Mouse (Mus musculus): Measurements from ENCODE around the gene Ackr2.

Ackr2 gene

GRCm38 (mm10) chr9:121916102-121916501 is 17.9 kb downstream of the Ackr2 start, which contains the start of gene Cyp8b1:
Cyp8b1 (minus strand) TSS chr9:121916305.
- in situ Hi-C loops (cut with MboI, MseI): no loop called here

DNA sequence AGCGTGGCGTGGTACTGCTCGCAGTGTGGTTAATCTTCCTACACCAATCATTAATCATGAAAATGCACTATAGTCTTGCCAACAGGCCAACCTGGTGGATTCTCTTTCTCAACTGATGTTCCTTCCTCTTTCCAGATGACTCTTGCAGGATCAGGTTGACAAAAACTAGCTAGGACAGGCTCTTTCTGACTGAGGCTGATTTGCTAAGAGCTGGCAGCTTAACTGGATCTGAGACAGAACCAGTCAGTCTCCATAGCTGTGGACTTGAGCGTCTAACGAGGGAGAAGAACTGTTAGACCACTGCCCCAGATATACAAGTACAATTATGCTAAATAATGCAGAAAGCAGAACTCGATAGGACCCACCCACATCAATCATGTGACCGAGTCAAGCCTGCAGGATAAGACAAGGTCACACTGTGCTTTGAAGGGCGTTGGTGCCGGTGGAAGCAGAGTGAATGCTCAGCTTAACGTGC is 20.9 kb downstream of the Ackr2 start:
- in situ Hi-C loops (cut with MboI, MseI): no loop called here

DNA sequence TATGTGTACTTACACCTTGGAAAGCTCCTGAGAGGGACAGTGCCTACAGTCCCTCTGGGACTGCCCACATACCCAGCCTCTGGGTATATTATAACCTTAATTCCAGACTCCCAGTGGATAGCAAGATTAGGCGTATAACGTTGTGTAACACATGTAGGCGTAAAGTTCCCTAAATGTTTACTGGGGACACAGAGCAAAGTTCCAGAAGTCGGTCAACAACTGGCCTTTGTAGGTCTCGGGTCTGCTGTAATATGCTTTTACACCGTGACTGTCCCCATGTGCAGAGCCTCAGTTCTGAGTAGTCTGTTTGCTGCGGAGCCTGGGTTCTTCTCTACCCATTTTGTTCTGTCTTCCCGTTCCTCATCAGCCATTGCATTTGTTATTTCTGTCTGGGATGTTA is 25.3 kb downstream of the Ackr2 start:
- in situ Hi-C loops (cut with MboI, MseI): no loop called here

GRCm38 (mm10) chr9:121923906-121924305 is 25.8 kb downstream of the Ackr2 start:
- in situ Hi-C loops (cut with MboI, MseI): no loop called here

GRCm38 (mm10) chr9:121924901-121925560 is 26.9 kb downstream of the Ackr2 start:
- in situ Hi-C loops (cut with MboI, MseI): loop anchor here (5.0 kb wide), 1 partner anchor 53 kb away; no protein-coding TSS in a partner anchor

DNA sequence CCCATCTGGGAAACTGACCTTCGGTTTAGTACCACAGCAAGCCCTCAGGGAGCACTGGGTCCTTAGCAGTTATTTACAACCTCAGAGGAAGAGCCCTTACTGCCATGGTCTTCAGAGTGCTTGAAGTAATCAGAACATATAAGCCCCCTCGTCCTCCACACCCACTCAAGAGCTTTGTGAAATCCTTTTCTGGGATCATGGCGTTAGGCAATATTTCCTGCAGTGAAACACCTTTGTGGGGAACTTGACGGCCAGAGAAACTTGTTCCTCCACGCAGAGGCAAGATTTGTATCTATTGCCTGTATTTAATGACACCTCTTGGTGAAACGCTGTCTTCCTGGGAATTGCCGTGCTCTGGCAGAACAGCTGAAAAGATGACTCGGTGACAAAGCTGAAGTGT is 27.8 kb downstream of the Ackr2 start:
- in situ Hi-C loops (cut with MboI, MseI): loop anchor here (5.0 kb wide), 1 partner anchor 54 kb away; no protein-coding TSS in a partner anchor

DNA sequence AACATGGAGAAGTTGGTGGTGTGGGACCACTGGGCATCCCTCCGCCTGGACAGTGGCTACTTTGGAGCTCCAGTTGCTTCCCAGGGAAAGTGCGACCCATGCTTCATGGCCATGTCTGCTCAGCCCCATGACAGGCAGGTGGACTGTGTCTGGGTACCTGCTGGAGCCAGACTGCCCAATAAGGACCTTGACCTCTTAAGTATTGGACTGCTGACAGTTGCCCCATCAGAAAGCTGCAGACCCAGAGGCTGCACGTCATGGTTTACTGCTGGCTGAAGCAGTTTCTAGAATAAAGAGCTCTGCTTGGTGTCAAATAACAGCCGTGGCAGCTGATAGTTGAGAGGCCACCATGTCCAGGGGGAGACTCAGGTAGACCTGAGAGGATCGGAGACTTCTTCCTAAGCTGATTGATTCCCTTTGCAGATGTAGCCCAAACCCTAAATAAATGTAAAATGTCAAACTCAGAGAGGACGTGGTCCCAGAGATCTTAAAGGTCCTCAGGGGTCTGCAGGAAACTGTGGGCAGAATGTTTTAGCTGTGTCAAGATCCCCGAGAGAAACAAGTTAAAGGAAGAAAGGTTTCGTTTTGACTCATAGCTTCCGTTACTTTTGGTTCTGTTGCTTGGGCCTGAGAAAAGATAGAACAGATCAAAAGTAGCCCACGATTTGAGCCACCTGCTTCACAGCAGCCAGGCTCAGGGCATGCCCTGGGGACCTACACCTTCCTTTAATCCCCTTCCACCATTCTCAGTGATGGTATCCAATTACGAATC is 28.7 kb downstream of the Ackr2 start:
- in situ Hi-C loops (cut with MboI, MseI): loop anchor here (5.0 kb wide), 1 partner anchor 55 kb away; no protein-coding TSS in a partner anchor

- in situ Hi-C loops (cut with MboI, MseI): loop anchor here (5.0 kb wide), 1 partner anchor 55 kb away; no protein-coding TSS in a partner anchor
These were observed 29.6 kb downstream of the Ackr2 start for GRCm38 (mm10) chr9:121927721-121928120.

DNA sequence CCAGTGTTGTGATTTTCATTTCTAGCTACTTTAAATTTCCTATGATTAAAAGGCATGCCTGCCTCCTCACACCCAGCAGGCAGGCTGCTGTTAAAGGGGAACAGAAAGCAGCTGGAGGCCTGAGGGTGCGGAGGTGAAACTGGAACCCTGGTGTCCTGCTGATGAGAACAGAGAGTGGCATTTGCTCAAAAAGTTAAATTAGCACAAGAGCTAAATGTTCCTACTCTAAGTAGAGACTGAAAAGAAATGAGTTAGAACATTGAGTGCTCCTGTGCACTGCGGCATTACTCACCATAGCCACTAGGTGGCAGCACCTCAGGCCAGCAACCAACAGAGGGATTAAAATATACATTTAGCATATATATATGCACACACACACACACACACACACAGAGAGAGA is 30.3 kb downstream of the Ackr2 start:
- in situ Hi-C loops (cut with MboI, MseI): loop anchor here (5.0 kb wide), 1 partner anchor 56 kb away; no protein-coding TSS in a partner anchor

- in situ Hi-C loops (cut with MboI, MseI): no loop called here
These were observed 36.7 kb downstream of the Ackr2 start for GRCm38 (mm10) chr9:121934856-121935255.

- in situ Hi-C loops (cut with MboI, MseI): no loop called here
These were observed 38.8 kb downstream of the Ackr2 start for GRCm38 (mm10) chr9:121936952-121937351.

- in situ Hi-C loops (cut with MboI, MseI): no loop called here
These were observed 39.3 kb downstream of the Ackr2 start for GRCm38 (mm10) chr9:121937451-121937864.

- in situ Hi-C loops (cut with MboI, MseI): no loop called here
These were observed 39.8 kb downstream of the Ackr2 start for GRCm38 (mm10) chr9:121937944-121938355.

- in situ Hi-C loops (cut with MboI, MseI): no loop called here
These were observed 44.9 kb downstream of the Ackr2 start for GRCm38 (mm10) chr9:121943005-121943404.

GRCm38 (mm10) chr9:121943628-121944027 is 45.5 kb downstream of the Ackr2 start:
- in situ Hi-C loops (cut with MboI, MseI): no loop called here

GRCm38 (mm10) chr9:121947784-121948183 is 49.6 kb downstream of the Ackr2 start:
- in situ Hi-C loops (cut with MboI, MseI): no loop called here

GRCm38 (mm10) chr9:121948431-121948830 is 50.3 kb downstream of the Ackr2 start:
- in situ Hi-C loops (cut with MboI, MseI): no loop called here

DNA sequence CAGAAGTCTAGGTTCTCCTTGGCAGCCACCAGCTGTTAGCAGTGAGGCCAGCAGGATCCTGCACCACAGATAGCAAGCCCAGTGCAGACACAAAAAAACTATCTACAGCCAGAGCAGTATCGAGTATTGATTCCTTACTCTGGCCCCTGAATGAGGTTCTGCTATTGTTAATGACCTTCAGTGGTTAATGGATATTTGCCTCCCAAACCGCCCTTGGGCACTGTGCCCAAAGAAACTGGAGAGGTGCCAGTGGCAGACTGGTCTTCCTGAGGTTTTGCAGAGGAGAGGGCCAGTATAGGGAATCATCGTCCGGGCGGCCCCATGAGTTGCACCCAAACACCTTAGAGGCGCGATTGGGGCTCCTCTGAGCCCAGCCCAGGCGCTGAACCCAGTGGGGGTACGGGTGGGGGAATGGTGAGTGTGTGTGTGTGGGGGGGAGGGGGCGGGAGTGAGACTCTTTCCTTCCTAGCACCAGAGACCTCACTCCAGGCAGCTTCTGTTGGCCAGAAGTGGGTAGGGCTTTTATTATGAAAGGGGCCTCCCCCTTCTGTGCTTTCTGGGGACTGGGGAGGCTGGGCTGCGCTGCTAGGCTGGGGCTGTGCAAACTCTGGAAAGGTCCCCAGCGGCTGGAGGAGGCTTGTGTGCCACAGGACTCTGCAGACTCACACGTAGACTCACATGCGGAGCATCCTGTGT is 52.4 kb downstream of the Ackr2 start, which contains the start of gene Fam198a:
Gene Fam198a, plus strand, starts transcription at position 571 of the 696 bp plus-strand sequence.
- in situ Hi-C loops (cut with MboI, MseI): no loop called here

DNA sequence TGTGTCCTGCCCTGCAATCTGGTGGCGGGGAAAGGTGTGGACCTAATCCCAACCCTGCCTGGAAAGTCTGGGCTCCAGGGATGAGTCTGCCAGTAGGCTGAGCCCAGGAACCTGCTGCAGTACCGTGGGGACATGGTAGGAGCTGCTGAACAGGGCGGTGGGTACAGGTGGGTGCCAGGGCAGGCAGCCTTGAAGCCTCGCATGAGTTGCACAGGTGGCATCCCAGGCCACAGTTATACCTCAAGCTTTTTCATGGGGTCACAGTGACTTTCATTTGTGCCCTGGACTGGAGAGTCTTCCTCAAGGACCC is 52.9 kb downstream of the Ackr2 start:
- in situ Hi-C loops (cut with MboI, MseI): no loop called here

- in situ Hi-C loops (cut with MboI, MseI): no loop called here
These were observed 54.4 kb downstream of the Ackr2 start for GRCm38 (mm10) chr9:121952596-121952995.

GRCm38 (mm10) chr9:121959966-121960635 is 61.9 kb downstream of the Ackr2 start:
- in situ Hi-C loops (cut with MboI, MseI): no loop called here

Measured in regulatory T cell (primary cell).